Mouse (Mus musculus) regulatory T cell (primary cell): ENCODE measurements around the gene Rin2.

Source experiments
- in situ Hi-C: fragments of 300-600 bp; cut with MboI, MseI; formaldehyde crosslinking; loops from one replicate; pipeline ENCODE4 v1.15.1; 2025; ENCODE audit warnings: high pct_unique_total_duplicates

Rin2 gene

GRCm38 (mm10) chr2:145827930-145828329, 152.9 kb downstream of the Rin2 start:
- in situ Hi-C loops: no loop called here

GRCm38 (mm10) chr2:145828603-145829002, 153.6 kb downstream of the Rin2 start:
- in situ Hi-C loops: no loop called here

GRCm38 (mm10) chr2:145829231-145829630, 154.2 kb downstream of the Rin2 start:
- in situ Hi-C loops: no loop called here

GRCm38 (mm10) chr2:145830417-145830816, 155.4 kb downstream of the Rin2 start:
- in situ Hi-C loops: no loop called here

- in situ Hi-C loops: no loop called here
Observed at GRCm38 (mm10) chr2:145831949-145832835, 157.2 kb downstream of the Rin2 start.

- in situ Hi-C loops: no loop called here
Observed at GRCm38 (mm10) chr2:145832836-145833221, 157.8 kb downstream of the Rin2 start.

- in situ Hi-C loops: no loop called here
Observed at GRCm38 (mm10) chr2:145833341-145833740, 158.3 kb downstream of the Rin2 start.

GRCm38 (mm10) chr2:145835920-145836319, 160.9 kb downstream of the Rin2 start:
- in situ Hi-C loops: no loop called here

GRCm38 (mm10) chr2:145838675-145839074, 163.7 kb downstream of the Rin2 start:
- in situ Hi-C loops: no loop called here

GRCm38 (mm10) chr2:145839565-145840315, 164.7 kb downstream of the Rin2 start:
- in situ Hi-C loops: no loop called here

GRCm38 (mm10) chr2:145840320-145840719, 165.3 kb downstream of the Rin2 start:
- in situ Hi-C loops: no loop called here

GRCm38 (mm10) chr2:145840910-145841870, 166.2 kb downstream of the Rin2 start:
- in situ Hi-C loops: no loop called here

- in situ Hi-C loops: no loop called here
Observed at GRCm38 (mm10) chr2:145843322-145843721, 168.3 kb downstream of the Rin2 start.

GRCm38 (mm10) chr2:145846595-145846994, 171.6 kb downstream of the Rin2 start:
- in situ Hi-C loops: no loop called here

GRCm38 (mm10) chr2:145849170-145849905, 174.3 kb downstream of the Rin2 start:
- in situ Hi-C loops: no loop called here

- in situ Hi-C loops: no loop called here
Observed at GRCm38 (mm10) chr2:145850779-145851178, 175.8 kb downstream of the Rin2 start.

GRCm38 (mm10) chr2:145855831-145856230, 180.8 kb downstream of the Rin2 start:
- in situ Hi-C loops: no loop called here

GRCm38 (mm10) chr2:145857864-145858263, 182.8 kb downstream of the Rin2 start:
- in situ Hi-C loops: no loop called here

- in situ Hi-C loops: no loop called here
Observed at GRCm38 (mm10) chr2:145859442-145859931, 184.5 kb downstream of the Rin2 start.

GRCm38 (mm10) chr2:145859932-145860801, 185.2 kb downstream of the Rin2 start:
- in situ Hi-C loops: no loop called here
